Mouse (Mus musculus): Measurements from ENCODE around the gene Mrpl43.

The Mrpl43 gene

DNA sequence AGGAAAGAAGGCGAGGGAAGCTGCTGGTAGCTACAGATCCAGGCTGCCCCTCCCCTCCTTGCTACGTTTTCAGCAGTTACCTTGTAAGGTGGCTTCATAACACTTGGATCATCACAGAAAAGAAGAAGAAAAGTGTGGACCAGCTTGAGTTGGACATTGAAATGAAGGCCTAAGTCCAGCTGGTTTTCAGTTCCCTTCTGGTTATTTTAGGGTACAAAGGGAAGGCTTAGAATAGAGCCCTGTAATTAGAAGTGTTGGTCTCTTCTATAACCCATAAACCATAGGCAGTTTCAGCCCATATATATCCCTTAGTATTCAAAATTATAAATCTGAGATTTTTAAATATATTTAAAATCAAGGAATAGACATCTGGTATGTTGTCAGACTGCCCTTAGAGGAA lies 25.5 kb downstream of the Mrpl43 start:
- DNase-seq (ENCODE audit: low read depth, low spot score), result no peak

DNA sequence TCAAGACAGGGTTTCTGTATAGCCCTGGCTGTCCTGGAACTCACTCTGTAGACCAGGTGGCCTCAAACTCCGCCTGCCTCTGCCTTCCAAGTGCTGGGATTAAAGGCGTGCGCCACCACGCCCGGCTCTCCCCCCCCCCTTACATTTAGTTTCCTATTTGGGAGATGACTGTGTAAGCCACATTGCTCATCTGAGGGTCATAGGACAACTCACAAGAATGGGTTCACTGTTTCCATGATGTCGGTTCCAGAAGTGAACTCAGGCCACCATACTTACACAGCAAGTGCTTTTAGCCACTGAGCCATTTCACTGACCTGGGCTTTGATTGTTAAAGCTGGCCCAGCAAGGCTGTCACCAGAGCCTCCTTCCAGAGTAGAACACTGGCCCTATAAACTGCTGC lies 29.1 kb downstream of the Mrpl43 start:
- no peak for DNase-seq (ENCODE audit: low read depth, low spot score)

DNA sequence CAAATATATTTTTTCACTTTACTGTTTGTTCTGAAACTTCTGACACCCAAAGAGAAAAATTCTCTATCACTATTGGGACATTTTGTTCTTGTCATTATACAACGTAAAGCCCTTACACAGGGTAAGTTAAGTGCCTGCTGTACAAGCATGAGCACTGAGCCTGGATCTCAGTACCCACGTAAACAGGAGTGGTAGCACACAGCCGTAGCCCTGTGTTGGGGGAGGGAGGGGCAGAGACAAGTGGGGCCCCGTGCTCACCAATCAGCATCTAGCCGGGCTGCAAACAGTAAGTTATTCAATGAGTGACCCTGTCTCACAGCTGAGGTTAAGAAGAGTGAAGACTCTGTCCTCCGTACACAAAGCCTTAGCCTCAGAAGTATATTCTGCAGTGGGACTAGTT lies 29.6 kb downstream of the Mrpl43 start:
- DNase-seq (ENCODE audit: low read depth, low spot score), result no peak

DNA sequence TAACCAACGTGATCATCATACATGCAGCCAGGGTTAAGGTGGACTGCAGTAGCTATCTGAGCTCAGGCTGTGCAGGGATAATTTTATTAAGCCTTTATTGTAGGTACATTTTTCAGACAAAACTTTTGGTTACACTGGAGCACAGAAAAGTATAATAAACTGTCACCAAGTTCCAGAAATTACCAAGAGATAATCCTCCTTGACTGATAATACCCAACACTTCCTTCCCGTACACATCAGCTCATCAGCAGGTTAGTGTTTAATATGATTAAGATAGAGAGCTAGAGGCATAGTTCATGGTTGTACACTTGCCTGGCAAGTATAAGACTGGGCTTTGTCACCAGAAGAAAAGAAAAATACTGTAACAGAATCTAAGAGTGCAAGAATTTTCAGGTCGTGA lies 37.9 kb downstream of the Mrpl43 start:
- DNase-seq (ENCODE audit: low read depth, low spot score), result no peak

DNA sequence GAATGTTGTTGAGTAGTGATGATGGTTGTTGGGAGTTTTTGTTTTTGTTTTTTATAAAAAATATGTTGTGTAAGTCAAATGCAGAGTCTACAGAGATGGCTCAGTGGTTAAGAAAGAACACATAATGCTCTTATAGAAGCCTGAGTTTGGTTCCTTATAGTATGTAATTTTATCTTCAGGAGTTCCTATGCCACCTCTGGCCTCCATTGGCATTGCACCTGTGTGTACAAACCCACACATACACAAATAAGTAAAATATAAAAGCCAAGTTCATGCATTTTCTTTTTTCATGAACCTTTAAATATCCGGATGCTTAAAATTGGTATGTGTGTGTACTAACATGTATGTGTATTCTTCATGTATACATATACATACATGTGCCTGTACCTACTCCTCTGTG lies 40.3 kb downstream of the Mrpl43 start:
- no peak for DNase-seq (ENCODE audit: low read depth, low spot score)

DNA sequence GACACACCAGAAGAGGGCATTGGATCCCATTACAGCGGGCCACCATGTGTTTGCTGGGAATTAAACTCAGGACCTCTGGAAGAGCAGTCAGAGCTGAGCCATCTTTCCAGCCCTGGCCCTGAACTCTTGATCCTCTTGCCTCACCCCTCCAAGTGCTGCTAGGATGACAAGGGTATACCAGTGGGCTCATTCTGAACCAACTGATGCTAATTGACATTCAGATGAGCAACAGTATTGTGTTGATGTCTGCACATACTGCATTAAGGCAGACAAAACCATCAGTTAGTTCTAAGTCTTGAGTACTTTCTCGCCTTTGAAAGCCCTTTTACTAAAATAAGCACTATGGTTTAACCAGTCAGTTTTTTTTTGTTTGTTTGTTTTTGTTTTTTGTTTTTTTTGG lies 46.6 kb downstream of the Mrpl43 start:
- no peak for DNase-seq (ENCODE audit: low read depth, low spot score)

Measured in A20 (cell line).